Mouse (Mus musculus): ENCODE data around the gene Shank2. TPM values are rescaled to one million over a fixed set of nuclear protein-coding genes. Genes with fewer than 3 reads are reported as not detected.

Shank2 gene
- total RNA-seq, 2 experiments from 2014 or later: 148 to 167 TPM

DNA sequence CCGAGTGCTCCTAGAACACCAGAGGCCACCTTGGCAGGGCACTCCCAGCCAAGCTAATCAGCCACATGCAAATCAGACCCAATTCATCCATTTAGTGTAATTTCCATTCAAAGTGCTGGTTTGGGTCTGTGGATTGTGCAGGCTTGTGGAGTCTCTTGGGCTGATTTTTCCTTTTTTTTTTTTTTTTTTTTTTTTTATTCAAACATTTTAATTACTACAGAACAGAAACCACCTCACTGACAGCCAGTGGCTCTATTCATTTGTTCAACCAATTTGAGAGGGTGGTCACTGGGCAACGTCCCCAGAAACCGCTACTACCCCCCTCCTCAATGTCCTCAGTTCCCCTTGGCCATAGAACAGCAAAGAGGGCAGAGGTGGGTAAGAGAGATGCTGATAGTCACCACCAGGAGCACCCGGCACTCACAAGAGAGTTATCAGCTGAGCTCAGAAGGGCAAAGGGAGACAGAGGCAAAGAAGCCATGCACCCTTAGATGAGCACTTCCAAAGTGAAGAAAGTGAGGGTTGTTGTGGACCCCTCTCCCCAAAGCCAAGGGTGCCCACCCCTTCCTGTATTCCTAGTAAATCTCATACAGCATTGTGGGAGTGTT, 239.1 kb downstream of the Shank2 start:
- intact Hi-C loops (cut with DNase I): loop anchor here (5.0 kb wide), 1 partner anchor 86 kb away; no protein-coding TSS in a partner anchor
- no peak for DNase-seq (ENCODE audit: low spot score in 2 of 2)

DNA sequence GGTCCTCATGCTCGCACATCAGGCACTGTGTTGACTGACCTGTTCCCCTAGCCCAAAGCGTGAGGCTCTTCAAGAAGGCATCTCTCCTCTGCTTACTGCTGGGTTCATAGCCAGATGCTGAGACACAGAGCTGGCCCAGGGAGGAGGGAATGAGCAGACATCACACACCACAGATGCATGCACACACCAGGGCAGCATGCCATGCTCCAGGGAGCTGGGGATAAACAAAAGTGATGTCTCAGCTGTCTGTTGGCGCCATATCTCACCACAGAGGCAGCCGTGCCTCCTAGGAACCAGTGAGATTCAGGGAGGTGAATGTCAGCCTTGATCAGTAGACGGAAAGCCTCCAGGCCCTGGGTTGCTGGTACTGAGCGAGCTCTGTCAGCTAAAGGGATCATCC, 242.5 kb downstream of the Shank2 start:
- intact Hi-C loops (cut with DNase I): loop anchor here (5.0 kb wide), 1 partner anchor 83 kb away; no protein-coding TSS in a partner anchor
- DNase-seq (ENCODE audit: low spot score in 2 of 2): no peak

- no peak for DNase-seq (ENCODE audit: low spot score in 2 of 2)
- intact Hi-C loops (cut with DNase I): no loop called here
Observed at GRCm38 (mm10) chr7:144246271-144246670, 244.5 kb downstream of the Shank2 start.

DNA sequence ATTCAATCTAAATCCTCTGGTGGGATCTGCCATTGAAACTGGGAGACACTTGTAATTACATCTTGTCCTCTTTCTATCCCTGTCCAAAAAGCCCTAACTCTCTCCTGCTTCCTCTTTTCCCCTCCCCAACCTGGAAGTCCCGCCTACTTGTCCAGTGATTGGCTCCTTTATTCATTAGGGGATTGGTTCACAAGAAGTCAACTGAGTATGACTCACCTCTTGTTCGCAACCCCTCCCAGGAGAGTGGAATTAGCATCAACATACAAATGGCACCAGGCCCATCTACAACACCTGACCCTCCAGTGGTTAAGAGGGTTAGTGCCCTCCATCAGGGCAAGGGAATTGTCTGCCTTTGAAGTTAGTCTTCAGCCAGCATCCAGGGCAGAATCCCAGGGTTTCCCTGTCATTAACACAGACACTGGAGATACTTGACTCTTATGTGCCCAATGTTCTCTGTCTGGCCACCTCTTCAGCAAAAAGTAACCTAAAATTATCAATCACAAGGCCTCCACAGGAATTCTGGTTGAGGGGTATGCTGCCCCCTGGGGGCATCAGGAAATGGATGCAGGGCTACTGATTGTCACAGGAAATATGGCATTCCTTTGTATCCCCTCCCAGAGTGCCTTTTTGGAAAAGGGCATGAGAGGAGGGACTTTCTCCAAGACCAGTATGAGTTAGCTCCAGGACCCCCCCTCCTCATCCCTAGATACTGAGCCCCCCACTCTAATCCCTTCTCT, 247.1 kb downstream of the Shank2 start:
- intact Hi-C loops (cut with DNase I): no loop called here
- DNase-seq (ENCODE audit: low spot score in 2 of 2): no peak

DNA sequence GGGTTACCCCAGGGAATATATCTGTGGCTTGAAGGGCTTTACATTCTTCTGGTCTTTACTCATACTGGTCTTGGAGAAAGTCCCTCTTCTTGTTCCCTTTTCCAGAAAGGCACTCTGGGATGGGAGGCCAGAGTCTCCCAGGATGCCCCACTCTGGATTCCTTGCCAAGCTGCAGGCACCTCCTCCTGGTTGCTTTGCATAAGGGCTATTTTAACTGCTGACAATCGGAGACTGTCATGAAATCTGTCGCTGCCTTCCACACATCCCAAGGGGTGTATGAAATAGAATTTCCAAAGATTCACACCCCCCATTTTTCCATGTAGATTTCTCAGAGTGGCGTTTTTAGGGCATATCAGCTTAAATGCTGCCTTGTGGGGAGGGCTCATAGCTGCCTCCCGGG, 249.1 kb downstream of the Shank2 start:
- DNase-seq (ENCODE audit: low spot score in 2 of 2): peak in 1 of 2 experiments; percentile 90
- intact Hi-C loops (cut with DNase I): loop anchor here (1.0 kb wide), 1 partner anchor 35 kb away; no protein-coding TSS in a partner anchor

- DNase-seq (ENCODE audit: low spot score in 2 of 2): peak in 1 of 2 experiments; percentile 87
Observed at GRCm38 (mm10) chr7:144251250-144251649, 249.5 kb downstream of the Shank2 start.

DNA sequence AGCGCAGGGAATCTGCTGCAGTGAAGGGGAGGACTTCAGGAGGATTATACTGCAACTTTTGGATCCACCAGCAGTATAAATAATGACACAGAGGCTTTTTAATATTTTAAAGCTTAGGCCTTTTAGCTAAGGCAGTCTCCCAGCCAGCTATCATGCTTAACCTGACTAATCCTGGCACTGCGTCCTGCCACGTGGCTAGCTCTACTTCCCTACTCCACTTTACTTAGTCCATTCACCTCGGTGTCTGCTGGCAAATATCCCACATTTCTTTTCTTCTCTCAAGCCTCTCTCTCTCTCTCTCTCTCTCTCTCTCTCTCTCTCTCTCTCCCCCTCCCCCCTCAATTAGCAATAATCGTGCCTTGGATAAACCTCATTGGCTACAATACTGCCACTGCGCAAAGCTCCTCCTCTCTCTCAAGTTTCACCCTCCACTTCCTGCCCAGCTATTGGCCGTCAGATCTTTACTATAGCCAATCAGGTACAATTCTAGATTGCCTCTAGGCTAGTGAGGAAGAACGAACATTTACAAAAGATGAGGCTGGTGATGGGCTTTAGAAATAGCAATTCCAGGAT, 253.0 kb downstream of the Shank2 start:
- no peak for DNase-seq (ENCODE audit: low spot score in 2 of 2)
- intact Hi-C loops (cut with DNase I): no loop called here

More at GRCm38 (mm10) chr7:144251250-144251649, 249.5 kb downstream of the Shank2 start:
- intact Hi-C loops (cut with DNase I): loop anchor here (1.0 kb wide), 1 partner anchor 34 kb away; no protein-coding TSS in a partner anchor

GRCm38 (mm10) chr7:144257821-144258220, 256.1 kb downstream of the Shank2 start:
- intact Hi-C loops (cut with DNase I): no loop called here

DNA sequence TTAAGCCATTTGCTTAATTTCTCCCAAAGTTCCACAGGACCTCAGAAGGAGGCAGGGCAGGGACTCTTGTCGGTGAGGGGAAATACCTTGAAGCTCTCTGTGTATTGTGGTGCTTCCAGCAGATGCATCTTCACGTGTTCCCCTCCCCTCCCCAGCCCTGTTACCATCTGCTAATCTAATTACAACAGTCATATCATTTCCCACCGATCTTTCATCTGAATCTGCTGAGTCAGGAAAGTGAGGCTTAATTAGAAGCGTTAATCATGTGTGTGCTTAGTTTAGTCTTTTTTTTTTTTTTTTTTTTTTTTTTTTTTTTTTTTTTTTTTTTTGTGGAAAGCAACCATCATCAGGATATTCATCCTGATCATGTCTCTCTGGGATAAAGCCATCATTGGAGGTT, 256.6 kb downstream of the Shank2 start:
- no peak for DNase-seq (ENCODE audit: low spot score in 2 of 2)
- intact Hi-C loops (cut with DNase I): no loop called here

More at GRCm38 (mm10) chr7:144257821-144258220, 256.1 kb downstream of the Shank2 start:
- DNase-seq (ENCODE audit: low spot score in 2 of 2): no peak

DNA sequence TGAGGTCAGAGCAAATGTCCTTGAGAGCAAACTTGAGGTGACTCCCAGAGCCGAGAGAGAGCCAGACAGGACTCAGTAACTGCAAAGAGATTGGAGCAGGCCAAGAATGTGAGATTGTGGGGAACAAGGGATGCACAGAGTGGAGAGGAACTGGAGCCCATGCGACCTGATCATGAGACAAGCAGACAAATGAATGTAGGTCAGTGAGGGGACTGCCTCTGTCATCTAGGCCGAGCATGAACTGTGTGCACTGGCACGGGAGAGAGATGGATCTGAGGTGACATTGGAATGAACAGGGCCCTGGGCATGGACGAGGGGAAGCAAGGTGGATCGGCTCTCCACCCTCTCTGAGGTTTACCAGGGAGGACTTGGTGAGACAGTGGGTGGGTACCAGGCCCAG, 260.9 kb downstream of the Shank2 start:
- intact Hi-C loops (cut with DNase I): no loop called here
- no peak for DNase-seq (ENCODE audit: low spot score in 2 of 2)

- no peak for DNase-seq (ENCODE audit: low spot score in 2 of 2)
- intact Hi-C loops (cut with DNase I): no loop called here
Observed at GRCm38 (mm10) chr7:144266745-144267144, 265.0 kb downstream of the Shank2 start.

DNA sequence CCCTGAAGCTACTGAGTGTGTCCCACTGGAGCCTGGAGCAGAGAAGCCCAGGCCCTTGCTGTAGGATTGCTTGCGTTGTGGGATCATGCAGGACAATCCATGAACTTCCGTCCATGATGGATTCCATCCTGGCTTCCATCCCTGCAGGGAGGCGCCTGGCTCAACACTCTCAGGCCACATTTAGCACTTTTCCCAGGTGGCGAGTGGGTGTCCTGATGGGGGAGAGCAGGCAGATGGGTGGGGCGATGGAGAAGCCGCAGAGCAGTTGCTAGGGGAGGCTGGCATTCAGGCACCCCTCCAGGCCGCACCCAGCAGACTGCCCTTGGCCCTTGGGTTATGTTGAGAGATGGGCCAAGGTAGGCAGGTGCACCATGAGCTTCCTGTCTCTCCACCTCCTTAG, 266.6 kb downstream of the Shank2 start:
- peak; percentile 54 to 91 for DNase-seq (ENCODE audit: low spot score in 2 of 2)
- intact Hi-C loops (cut with DNase I): loop anchor here (2.0 kb wide), 1 partner anchor 16 kb away; no protein-coding TSS in a partner anchor

DNA sequence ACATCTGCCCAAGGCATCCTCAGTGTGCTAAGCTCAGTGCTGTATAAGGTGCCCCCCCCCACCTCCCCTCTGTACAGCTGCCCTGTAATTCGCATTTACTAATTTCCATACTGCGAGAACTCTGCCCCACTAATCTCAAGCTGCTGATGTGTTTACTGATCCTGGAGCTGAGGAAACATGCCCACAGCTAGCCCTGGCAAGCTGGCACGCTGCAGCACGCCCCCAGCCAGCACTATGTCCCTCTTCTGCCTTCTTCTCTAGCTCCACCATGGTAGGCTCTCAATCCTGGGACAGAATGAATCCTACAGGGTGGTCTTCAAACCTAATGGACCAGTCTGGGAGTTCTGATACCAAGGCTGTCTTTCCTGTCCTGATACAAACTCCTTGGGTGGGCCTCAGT, 267.1 kb downstream of the Shank2 start:
- intact Hi-C loops (cut with DNase I): loop anchor here (2.0 kb wide), 1 partner anchor 16 kb away; no protein-coding TSS in a partner anchor
- DNase-seq (ENCODE audit: low spot score in 2 of 2): peak in 1 of 2 experiments; percentile 60

DNA sequence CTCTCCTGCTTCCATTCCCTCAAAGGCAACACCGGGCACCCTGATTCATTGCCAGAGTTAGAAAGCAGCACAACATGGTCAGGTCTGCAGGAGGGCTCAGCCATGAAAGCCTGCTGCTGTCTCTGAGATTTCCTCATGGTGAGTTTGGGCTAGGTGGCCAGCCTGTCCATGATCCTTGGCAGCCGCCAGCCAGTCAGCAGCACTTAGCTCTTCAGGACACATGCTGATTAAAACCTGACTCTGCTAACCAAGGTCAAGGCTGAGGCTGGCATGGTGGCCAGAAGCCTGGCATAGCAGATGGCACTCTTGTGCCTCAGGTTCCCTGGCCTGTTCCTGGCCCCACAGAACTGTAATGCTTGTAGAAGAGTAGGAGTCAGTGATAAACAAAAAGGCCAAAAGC, 269.3 kb downstream of the Shank2 start:
- intact Hi-C loops (cut with DNase I): no loop called here
- DNase-seq (ENCODE audit: low spot score in 2 of 2): no peak

DNA sequence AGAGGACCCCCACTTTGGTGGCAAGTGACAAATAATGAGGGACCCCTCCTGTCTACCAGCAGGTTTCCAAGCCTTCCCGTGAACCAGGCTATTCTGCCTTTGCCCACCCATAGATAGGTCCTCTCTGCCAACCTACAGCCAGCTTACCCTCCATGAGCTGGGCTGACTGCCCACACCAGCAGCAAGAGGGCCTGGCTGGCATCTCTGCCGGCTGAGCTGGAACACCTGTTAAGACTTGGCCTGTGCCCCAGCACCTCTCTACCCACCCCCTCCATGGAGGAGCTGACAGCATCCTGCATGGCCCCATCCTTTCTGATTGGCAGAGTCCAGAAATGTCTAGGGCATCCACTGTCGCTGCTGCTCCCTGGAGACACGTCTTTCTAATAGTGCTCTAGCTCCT, 277.0 kb downstream of the Shank2 start:
- DNase-seq (ENCODE audit: low spot score in 2 of 2): no peak
- intact Hi-C loops (cut with DNase I): no loop called here

GRCm38 (mm10) chr7:144283701-144284100, 282.0 kb downstream of the Shank2 start:
- DNase-seq (ENCODE audit: low spot score in 2 of 2): peak; percentile 42 to 68
- intact Hi-C loops (cut with DNase I): loop anchor here (2.0 to 5.0 kb wide), 3 partner anchors 15 to 46 kb away; no protein-coding TSS in a partner anchor

DNA sequence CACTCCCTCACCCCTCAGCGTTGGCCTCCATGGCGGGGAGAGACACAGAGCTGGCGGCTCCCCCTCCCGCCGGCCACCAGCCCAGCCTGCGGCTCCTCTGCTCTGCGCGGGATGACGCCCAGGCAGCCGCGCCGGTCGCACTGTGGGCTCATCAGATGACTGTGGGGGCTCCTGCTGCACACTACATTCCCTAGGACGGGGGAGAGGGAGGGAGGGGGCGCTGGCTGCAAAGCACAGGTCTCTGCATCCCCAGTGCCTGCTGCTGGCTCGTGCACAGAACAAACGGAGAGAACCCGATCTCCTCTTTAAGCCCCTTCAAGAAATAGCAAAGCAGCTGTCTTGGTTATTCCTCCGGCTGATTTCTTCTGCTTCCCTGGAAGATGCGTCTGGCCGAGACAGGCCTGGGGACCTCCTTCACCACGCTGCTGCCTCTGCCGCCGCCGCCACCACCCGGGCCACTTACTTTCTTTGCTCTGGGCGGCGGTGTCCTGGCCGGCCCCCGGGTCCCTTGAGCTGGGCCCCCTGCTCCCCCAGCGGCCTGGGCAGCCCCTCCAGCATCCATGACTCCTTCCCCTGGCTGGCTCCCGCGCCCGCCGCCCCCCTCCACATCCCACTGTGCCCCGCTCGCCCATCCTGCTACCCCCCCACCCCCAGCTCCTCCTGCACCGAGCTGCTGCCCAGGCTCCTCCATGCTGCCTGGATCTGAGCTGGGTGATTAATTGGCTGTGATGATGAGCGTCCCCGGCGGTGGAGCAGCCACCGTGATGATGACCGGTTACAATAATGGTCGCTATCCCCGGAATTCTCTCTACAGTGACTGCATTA, 282.7 kb downstream of the Shank2 start:
- DNase-seq (ENCODE audit: low spot score in 2 of 2): peak; percentile 72 to 82
- intact Hi-C loops (cut with DNase I): loop anchor here (1.0 to 5.0 kb wide), 4 partner anchors 16 to 47 kb away; no protein-coding TSS in a partner anchor

DNA sequence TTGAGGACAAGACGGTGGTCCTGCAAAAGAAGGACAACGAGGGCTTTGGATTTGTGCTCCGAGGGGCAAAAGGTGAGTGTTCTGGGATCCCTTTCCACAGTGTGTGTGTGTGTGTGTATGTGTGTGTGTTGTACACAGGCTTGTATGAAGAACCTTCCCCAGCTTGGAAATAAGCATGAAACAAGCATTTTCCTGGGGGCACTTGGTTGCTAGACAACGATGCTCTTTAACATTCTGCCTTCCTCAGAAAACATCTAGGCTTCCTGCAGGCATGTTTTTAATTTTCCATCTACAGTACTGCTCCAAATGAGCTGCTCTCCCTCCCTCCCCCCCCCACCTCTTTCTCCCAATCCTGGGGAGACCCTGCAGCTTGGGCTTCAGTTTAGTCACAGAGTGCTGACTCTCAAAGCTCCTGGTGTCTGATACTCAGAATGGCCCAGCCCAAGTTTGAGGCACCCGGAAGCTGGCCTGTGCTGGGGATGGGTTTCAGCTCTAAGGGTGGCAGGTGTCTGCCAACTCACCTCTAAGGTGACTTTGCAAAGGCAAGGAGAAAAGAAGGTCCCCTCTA, 283.4 kb downstream of the Shank2 start:
- intact Hi-C loops (cut with DNase I): loop anchor here (1.0 to 2.0 kb wide), 3 partner anchors 16 to 40 kb away; no protein-coding TSS in a partner anchor
- DNase-seq (ENCODE audit: low spot score in 2 of 2): no peak

DNA sequence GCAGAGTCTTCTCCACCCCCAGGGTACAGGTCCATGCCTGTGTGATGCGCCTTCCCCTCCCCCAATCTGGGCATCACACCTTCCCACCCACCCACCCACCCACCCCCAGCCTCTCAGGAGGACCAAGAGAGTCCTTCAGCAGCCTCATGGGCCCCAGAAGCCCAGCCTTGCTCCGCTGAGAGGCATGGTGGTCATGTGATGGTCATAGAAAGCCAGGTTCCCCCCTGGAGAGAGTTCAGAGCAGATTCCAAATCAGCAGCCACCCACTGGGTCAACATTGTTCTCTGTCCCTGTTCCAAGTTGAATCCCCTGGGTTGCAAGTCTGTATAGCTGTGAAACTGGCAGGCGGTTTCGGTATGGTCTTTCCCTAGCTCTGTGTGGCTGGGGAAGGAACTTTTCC, 284.2 kb downstream of the Shank2 start:
- DNase-seq (ENCODE audit: low spot score in 2 of 2): no peak
- intact Hi-C loops (cut with DNase I): loop anchor here (1.0 to 2.0 kb wide), 4 partner anchors 17 to 131 kb away; no protein-coding TSS in a partner anchor

All from left cerebral cortex, postnatal 25 days (tissue).